Mouse (Mus musculus) retina, adult 2 months (tissue): ENCODE data around the gene Shbg.
"Not testable (repeated sequence)": the region's sequence is repeated elsewhere in the genome, so short reads cannot be mapped to it uniquely, and the experiment has no call there.

Source experiments
- DNase-seq: peaks from one replicate; pipeline ENCODE4 v3.0.0-alpha.2; 2012; ENCODE audit warnings: low read depth, low spot score

Shbg gene

GRCm38 (mm10) chr11:69632284-69633089 lies 14.8 kb upstream of the Shbg start, which contains the start of gene Fxr2:
Gene Fxr2, plus strand, starts transcription at chr11:69632990.
- DNase-seq, result peak; percentile 100

- no peak for DNase-seq
Measured at GRCm38 (mm10) chr11:69629802-69630201, 12.1 kb upstream of the Shbg start.

GRCm38 (mm10) chr11:69628286-69628685 lies 10.6 kb upstream of the Shbg start:
- no peak for DNase-seq

GRCm38 (mm10) chr11:69624339-69624738 lies 6.6 kb upstream of the Shbg start:
- DNase-seq, result not testable (repeated sequence)

GRCm38 (mm10) chr11:69623006-69623405 lies 5.3 kb upstream of the Shbg start:
- no peak for DNase-seq

- no peak for DNase-seq
Measured at GRCm38 (mm10) chr11:69622406-69622805, 4.7 kb upstream of the Shbg start.

- DNase-seq, result no peak
Measured at GRCm38 (mm10) chr11:69621571-69622268, 4.0 kb upstream of the Shbg start, which contains the start of gene Sat2. Gene Sat2, plus strand, starts transcription at chr11:69622024.

GRCm38 (mm10) chr11:69620394-69621081 lies 2.8 kb upstream of the Shbg start:
- no peak for DNase-seq

- DNase-seq, result no peak
Measured at GRCm38 (mm10) chr11:69616781-69617180, 924 bp downstream of the Shbg start.

GRCm38 (mm10) chr11:69614257-69614588 lies 3.5 kb downstream of the Shbg start:
- not testable (repeated sequence) for DNase-seq

- no peak for DNase-seq
Measured at GRCm38 (mm10) chr11:69613553-69614256, 4.0 kb downstream of the Shbg start.

- no peak for DNase-seq
Measured at GRCm38 (mm10) chr11:69610899-69611298, 6.8 kb downstream of the Shbg start.

- DNase-seq, result no peak
Measured at GRCm38 (mm10) chr11:69609416-69609815, 8.3 kb downstream of the Shbg start.

- DNase-seq, result no peak
Measured at GRCm38 (mm10) chr11:69608525-69608924, 9.2 kb downstream of the Shbg start.

- DNase-seq, result no peak
Measured at GRCm38 (mm10) chr11:69606832-69607231, 10.9 kb downstream of the Shbg start.

- no peak for DNase-seq
Measured at GRCm38 (mm10) chr11:69606491-69606795, 11.3 kb downstream of the Shbg start.

- peak; percentile 86 for DNase-seq
Measured at GRCm38 (mm10) chr11:69605726-69606490, 11.8 kb downstream of the Shbg start, which contains the start of gene Atp1b2. Gene Atp1b2, minus strand, starts transcription at chr11:69605942.

GRCm38 (mm10) chr11:69604795-69605664 lies 12.7 kb downstream of the Shbg start:
- DNase-seq, result peak; percentile 70

GRCm38 (mm10) chr11:69604347-69604746 lies 13.4 kb downstream of the Shbg start:
- no peak for DNase-seq

- DNase-seq, result no peak
Measured at GRCm38 (mm10) chr11:69603516-69603915, 14.2 kb downstream of the Shbg start.
